Mouse (Mus musculus) testis, adult 2 months (tissue): ENCODE data around the gene Nme9. TPM values are rescaled to one million over a fixed set of nuclear protein-coding genes. Genes with fewer than 3 reads are reported as not detected.

Source experiments
- H3K27ac ChIP-seq: fragments of 200-500 bp; 2 replicates; pipeline ENCODE4 v1.5.1; 2012; ENCODE audit warnings: low read depth, low read length; ENCODE audit not compliant: control insufficient read depth, insufficient read depth
- H3K27me3 ChIP-seq: fragments of 200-500 bp; 2 replicates; pipeline ENCODE4 v1.6.1; 2012; ENCODE audit warnings: mild to moderate bottlenecking, low read length, moderate library complexity; ENCODE audit not compliant: control insufficient read depth, insufficient read depth
- H3K36me3 ChIP-seq: fragments of 200-500 bp; 2 replicates; pipeline ENCODE4 v1.6.1; 2012; ENCODE audit warnings: mild to moderate bottlenecking, low read length; ENCODE audit not compliant: control insufficient read depth, insufficient read depth
- H3K4me1 ChIP-seq: fragments of 200-500 bp; 2 replicates; pipeline ENCODE4 v1.6.1; 2012; ENCODE audit warnings: low read length; ENCODE audit not compliant: control insufficient read depth, insufficient read depth
- H3K4me3 ChIP-seq: fragments of 200-500 bp; 2 replicates; pipeline ENCODE4 v1.5.1; 2012; ENCODE audit warnings: low read depth, mild to moderate bottlenecking, low read length, moderate library complexity, mixed read lengths; ENCODE audit not compliant: control insufficient read depth
- CTCF ChIP-seq: fragments of 200-500 bp; IDR thresholded peaks from 2 replicates; pipeline ENCODE4 v1.5.1; 2012; ENCODE audit warnings: low read depth, mild to moderate bottlenecking, inconsistent platforms, low read length, moderate library complexity; ENCODE audit not compliant: control insufficient read depth, insufficient read depth, insufficient replicate concordance
- POLR2A ChIP-seq: fragments of 200-500 bp; IDR thresholded peaks from 2 replicates; pipeline ENCODE4 v1.6.1; 2012; ENCODE audit warnings: low read depth, mild to moderate bottlenecking, inconsistent platforms, low read length, moderate library complexity; ENCODE audit not compliant: control insufficient read depth
- polyA plus RNA-seq: library from polyadenylated mRNA; depleted of rRNA; stranded (reverse); fragments of >200 nt; gene quantifications from 2 replicates; pipeline ENCODE4 v1.2.3, GENCODE M21; 2012; rRNA removed

The Nme9 gene
- 0.22 and 0.28 TPM in 2 replicates for polyA plus RNA-seq

DNA sequence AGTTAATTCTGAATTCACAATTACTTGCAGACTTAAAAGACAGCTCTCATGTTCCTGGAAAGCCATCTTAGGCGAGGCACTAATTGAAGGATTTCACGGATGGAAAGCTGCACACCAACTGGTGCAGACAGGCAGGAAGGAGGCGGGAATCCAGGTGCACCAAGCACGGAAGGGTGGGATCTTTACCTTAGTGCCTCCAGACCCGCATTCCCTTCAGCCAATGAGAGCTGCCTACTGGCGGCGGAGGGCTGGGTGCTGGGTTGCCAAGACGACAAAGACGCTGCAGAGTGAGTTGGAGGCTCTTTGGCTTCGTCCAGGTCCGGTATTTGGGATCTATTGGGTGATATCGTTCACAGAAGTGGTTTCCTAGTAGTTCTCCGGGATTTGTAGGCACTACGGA, at the start of gene Nme9:
Gene Nme9 (plus strand): TSS at position 315 of the 400 bp plus-strand sequence.
- no peak within 1 kb of the TSS for H3K4me3 ChIP-seq
- TF ChIP-seq POLR2A (no peak), CTCF (no peak)
- peaks cover 2% of the 10 kb centered on the region; the same call in 1 of the 2 replicates for H3K4me1 ChIP-seq
- H3K27ac ChIP-seq = no peak within 1 kb of the TSS
- no peaks in the 10 kb centered on the region for H3K36me3 ChIP-seq
- no peaks in the 10 kb centered on the region for H3K27me3 ChIP-seq

DNA sequence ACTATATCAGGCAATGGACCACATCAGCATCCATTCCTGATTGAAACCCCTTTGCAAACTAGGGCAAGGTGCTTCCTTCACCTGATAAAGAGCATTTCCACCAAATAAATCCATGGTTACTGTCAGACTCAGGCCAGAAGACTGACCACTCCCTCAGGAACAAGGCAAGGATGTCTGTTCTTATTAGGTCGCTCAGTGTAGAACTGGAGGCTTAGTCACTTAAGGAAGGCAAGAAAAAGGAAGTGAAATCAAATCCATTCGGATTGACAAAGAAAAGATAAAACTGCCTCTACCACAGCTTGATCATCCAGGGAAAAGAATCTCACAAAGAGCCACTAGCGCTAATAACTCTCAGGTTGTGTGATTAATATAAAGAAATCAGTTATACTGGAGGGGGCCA, 42.0 kb upstream of the Nme9 start:
- H3K27me3 ChIP-seq = no peaks in the 10 kb centered on the region
- no peaks in the 10 kb centered on the region for H3K36me3 ChIP-seq
- TF ChIP-seq CTCF (no peak), POLR2A (no peak)
- no peaks in the 10 kb centered on the region for H3K4me1 ChIP-seq
- no peak overlapping the region for H3K27ac ChIP-seq
- H3K4me3 ChIP-seq = no peak overlapping the region

DNA sequence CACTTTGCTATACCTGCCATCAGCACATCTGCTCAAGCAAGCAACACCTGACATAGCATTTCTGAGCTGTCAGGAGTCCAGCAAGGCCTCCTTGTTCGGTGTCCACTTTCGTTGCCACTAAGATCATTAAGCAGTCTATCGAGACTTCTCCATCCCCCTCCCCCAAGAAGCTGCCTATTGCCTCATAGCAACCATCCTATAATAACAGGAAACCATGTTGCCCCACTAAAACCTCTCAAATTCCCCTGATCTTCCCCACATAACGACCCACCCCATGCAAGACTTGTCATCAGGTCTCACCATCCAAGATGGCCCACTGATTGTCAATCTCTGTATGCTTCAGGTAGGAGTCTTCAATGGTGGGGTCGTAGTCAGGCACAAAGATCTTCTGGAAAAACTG, 40.2 kb upstream of the Nme9 start:
- no peak for TF ChIP-seq CTCF
- no peak for TF ChIP-seq POLR2A
- Histone ChIP-seq H3K27me3 (no peaks in the 10 kb centered on the region), H3K36me3 (no peaks in the 10 kb centered on the region), H3K27ac (no peak overlapping the region), H3K4me1 (no peaks in the 10 kb centered on the region), H3K4me3 (no peak overlapping the region)

DNA sequence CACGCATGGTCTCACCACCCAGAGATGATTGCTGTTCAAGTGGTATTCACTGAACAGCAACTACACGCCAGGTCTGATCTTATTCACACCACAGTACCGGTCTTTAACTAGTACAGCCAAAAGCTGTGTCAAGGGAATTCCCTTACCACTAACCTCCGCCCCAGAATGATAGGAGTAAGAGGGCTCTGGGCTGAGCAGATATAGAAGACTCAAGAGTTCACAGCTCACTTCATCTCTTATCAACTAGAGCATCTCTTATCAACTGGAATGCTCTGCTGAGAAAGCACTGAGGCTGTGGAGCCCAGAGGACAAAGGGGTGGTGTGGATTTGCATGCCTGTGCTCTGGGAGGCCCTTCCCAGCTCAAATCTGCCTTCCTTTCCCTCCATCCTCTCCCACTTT, 39.5 kb upstream of the Nme9 start:
- Histone ChIP-seq H3K4me1 (no peaks in the 10 kb centered on the region), H3K27me3 (no peaks in the 10 kb centered on the region), H3K27ac (no peak overlapping the region), H3K36me3 (no peaks in the 10 kb centered on the region), H3K4me3 (no peak overlapping the region)
- TF ChIP-seq POLR2A (no peak), CTCF (no peak)

DNA sequence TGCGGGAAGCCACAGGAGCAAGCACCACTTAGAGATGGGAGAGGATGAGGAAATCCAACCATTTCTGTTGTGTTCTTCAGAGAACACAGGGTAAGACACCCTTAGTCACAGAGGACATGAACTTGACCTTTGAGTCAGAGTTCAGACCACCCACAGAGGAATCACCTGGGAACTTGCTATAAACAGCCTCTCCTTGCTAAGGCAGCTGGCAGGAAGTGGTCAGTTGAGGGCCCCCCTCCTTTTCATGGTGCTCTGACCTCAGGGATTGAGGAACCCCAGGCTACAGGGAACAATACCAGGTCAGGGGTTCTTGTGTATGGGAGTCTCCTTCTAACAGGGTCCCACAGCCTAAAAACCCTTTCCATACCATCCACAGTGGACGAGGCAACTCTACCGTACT, 34.5 kb upstream of the Nme9 start:
- no peak for TF ChIP-seq CTCF
- TF ChIP-seq POLR2A = no peak
- no peaks in the 10 kb centered on the region for H3K27me3 ChIP-seq

DNA sequence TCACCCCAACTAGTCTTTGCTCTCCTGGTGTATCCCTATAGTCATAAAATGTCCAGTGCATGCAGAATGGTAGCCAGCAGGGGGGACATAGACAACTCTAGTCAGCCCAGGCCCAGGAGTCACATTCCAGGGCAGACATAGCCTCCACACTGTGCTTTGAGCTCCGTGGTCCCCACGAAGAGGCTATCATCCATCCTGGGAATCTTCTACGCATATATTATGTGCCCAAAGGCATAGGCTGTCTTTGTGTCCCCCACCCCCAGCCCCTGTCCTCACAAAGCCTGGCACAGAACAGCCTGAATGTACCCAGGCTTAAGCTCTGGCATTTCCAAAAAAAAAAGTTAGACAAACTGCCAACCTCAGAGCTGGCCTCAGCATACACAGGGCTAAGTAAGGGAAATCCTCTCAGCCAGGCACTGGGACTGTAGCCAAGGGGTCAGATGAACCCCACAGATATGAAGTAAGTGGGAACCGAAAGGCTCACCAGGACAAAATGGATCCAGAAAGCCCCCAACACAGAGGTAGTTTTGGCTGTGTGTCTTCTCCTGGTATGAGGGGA, 33.9 kb upstream of the Nme9 start:
- Histone ChIP-seq H3K4me3 (no peak overlapping the region), H3K4me1 (peaks cover 7% of the 10 kb centered on the region), H3K27ac (no peak overlapping the region), H3K27me3 (no peaks in the 10 kb centered on the region), H3K36me3 (no peaks in the 10 kb centered on the region)
- TF ChIP-seq CTCF (no peak), POLR2A (no peak)

More for the DNA sequence above, 34.5 kb upstream of the Nme9 start:
- no peak overlapping the region for H3K4me3 ChIP-seq
- H3K4me1 ChIP-seq = peaks cover 7% of the 10 kb centered on the region
- H3K27ac ChIP-seq = no peak overlapping the region
- H3K36me3 ChIP-seq = no peaks in the 10 kb centered on the region

DNA sequence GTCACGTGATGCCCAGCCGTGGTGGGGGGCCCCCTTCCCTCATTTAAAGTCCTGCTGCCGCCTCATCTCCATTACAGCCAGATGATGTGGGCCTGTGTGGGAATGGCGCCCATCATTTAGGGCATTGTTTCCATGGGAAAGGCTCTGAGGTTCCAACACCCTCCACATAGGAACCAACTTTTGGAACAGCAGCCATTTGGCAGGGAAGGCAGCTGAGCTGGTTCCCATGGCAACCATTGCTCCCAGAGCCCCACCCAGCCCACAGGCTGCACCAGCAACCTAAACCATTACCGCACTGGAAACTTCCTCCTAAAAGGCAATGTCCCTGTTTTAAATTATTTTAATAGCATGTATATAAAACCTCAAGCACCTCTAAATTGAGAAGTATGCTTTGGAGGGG, 32.9 kb upstream of the Nme9 start:
- no peaks in the 10 kb centered on the region for H3K36me3 ChIP-seq
- TF ChIP-seq POLR2A (no peak), CTCF (no peak)
- peak overlapping the region; percentile 61 for H3K4me3 ChIP-seq
- H3K27me3 ChIP-seq = no peaks in the 10 kb centered on the region
- no peak overlapping the region for H3K27ac ChIP-seq
- peaks cover 7% of the 10 kb centered on the region for H3K4me1 ChIP-seq
